Mouse (Mus musculus) spleen, adult 2 months (tissue): ENCODE measurements at regions not wholly inside any gene's neighbourhood (a gene's known extent, or its start where the extent isn't known, plus 50 kb on each side); places are given as distances from the start of the nearest gene placed in this dataset.

Experiments used
- DNase-seq, 2 experiments: peaks; one replicate each; pipeline versions ENCODE4 v3.0.0 to v3.0.0-alpha.2; 2012 to 2021; ENCODE audit warnings: low spot score in 2 of 2, low read depth in 1 of 2
- H3K27ac ChIP-seq: fragments of 200-500 bp; 2 replicates; pipeline ENCODE4 v1.5.1; 2012; ENCODE audit warnings: low read length, inconsistent platforms; ENCODE audit not compliant: insufficient read depth
- H3K27me3 ChIP-seq: fragments of 200-500 bp; 2 replicates; pipeline ENCODE4 v1.6.1; 2012; ENCODE audit warnings: mild to moderate bottlenecking, moderate library complexity, low read length, inconsistent platforms; ENCODE audit not compliant: control insufficient read depth, insufficient read depth
- H3K36me3 ChIP-seq: fragments of 200-500 bp; 2 replicates; pipeline ENCODE4 v1.6.1; 2012; ENCODE audit warnings: mild to moderate bottlenecking, low read length, inconsistent platforms; ENCODE audit not compliant: control insufficient read depth, insufficient read depth
- H3K4me1 ChIP-seq: fragments of 200-500 bp; 2 replicates; pipeline ENCODE4 v1.6.1; 2011; ENCODE audit warnings: inconsistent platforms; ENCODE audit not compliant: control insufficient read depth, insufficient read depth, insufficient read length
- H3K4me3 ChIP-seq: fragments of 200-500 bp; 2 replicates; pipeline ENCODE4 v1.5.1; 2011; ENCODE audit warnings: mild to moderate bottlenecking, inconsistent platforms; ENCODE audit not compliant: insufficient read depth, insufficient read length; ENCODE audit errors: extremely low read depth
- CTCF ChIP-seq: fragments of 200-500 bp; IDR thresholded peaks from 2 replicates; pipeline ENCODE4 v1.5.1; 2011; ENCODE audit warnings: mild to moderate bottlenecking, inconsistent platforms; ENCODE audit not compliant: insufficient read depth, insufficient read length, insufficient replicate concordance; ENCODE audit errors: extremely low read depth
- POLR2A ChIP-seq: fragments of 200-500 bp; IDR thresholded peaks from 2 replicates; pipeline ENCODE4 v1.6.1; 2011; ENCODE audit warnings: low read depth, low read length, inconsistent platforms
- WGBS: fragments of 180-500 bp; shearing (Covaris S2); methylation state at CpG from one replicate; pipeline ENCODE4 v1.1.7; 2018; 5-methylcytosine and 5-hydroxymethylcytosine counted together

DNA sequence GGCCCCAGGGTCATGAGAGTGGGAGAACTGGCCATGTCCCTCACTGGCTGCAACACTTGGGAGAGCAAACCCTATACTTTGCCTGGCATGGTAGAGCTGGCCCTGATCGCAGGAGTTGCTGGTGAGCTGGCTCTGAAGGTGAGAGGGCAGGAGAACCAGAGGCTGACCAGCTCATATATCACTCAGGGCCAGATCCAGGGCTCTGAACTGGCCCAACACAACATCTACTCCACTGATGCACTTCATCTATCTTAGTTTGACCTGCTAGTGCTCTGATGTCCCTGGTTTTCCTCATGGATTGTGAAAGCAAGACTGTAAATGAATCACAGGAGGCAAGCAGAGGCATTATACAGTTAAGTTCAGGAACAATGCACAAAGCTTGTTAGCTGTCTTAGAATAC lies 137.6 kb upstream of the Mctp2 start:
- no peaks in the 10 kb centered on the region for H3K4me1 ChIP-seq
- WGBS: 85% methylated on average over 1 of the region's 1 CpGs
- H3K4me3 ChIP-seq: no peak overlapping the region
- H3K27ac ChIP-seq: no peak overlapping the region
- no peaks in the 10 kb centered on the region for H3K36me3 ChIP-seq
- no peak for DNase-seq
- H3K27me3 ChIP-seq: no peaks in the 10 kb centered on the region
- TF ChIP-seq CTCF (no peak), POLR2A (no peak)

- TF ChIP-seq POLR2A (no peak), CTCF (no peak)
- Histone ChIP-seq H3K4me3 (no peak overlapping the region), H3K27me3 (no peaks in the 10 kb centered on the region), H3K4me1 (no peaks in the 10 kb centered on the region), H3K27ac (no peak overlapping the region), H3K36me3 (no peaks in the 10 kb centered on the region)
- 37% methylated on average over 1 of the region's 1 CpGs for WGBS
- no peak for DNase-seq
Observed at GRCm38 (mm10) chr7:72444792-72445191, 138.4 kb upstream of the Mctp2 start.

DNA sequence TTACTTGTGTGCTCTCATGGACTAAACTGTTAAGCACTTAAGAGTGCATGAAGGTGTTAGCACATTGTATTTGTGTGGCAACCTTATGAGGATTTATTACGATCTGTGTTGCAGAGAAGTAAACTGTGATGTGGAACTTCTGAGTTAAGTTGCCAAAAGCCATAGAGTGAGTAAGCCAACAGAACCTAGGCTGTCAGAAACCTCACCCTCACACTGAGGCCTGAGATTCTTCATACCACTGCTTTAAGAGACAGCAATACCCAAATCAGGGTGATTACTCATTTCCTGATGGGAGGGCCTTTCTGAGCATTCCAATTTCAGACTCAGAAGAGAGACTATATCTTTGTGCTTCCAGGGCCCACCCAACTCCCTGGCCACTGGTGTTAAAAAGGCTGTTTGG lies 140.5 kb upstream of the Mctp2 start:
- Histone ChIP-seq H3K27ac (no peak overlapping the region), H3K36me3 (no peaks in the 10 kb centered on the region), H3K27me3 (no peaks in the 10 kb centered on the region), H3K4me1 (no peaks in the 10 kb centered on the region), H3K4me3 (no peak overlapping the region)
- DNase-seq: no peak
- 86% methylated on average over 1 of the region's 1 CpGs for WGBS
- no peak for TF ChIP-seq CTCF
- TF ChIP-seq POLR2A: no peak

DNA sequence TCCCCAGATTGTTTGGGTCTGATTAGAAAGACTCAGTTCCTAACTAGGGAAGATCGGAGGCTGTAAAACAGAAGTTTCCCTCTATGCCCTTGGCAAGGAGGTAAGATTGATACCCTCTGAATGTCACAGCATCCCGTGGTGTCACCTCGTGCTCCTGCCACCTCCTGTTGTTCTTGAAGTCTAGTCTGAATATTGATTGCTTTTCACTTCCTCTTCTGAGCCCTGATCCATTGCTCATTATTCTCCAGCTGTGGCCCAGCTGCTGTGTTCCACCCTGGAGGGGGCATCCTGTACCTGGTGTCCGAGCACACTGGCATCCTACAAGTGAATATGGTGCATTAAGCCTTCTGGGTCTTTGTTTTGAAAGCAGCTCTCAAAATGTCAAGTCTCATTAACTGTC lies 156.6 kb upstream of the Mctp2 start:
- H3K36me3 ChIP-seq: no peaks in the 10 kb centered on the region
- TF ChIP-seq POLR2A: no peak
- TF ChIP-seq CTCF: no peak
- 54% methylated on average over 4 of the region's 4 CpGs for WGBS
- H3K27me3 ChIP-seq: no peaks in the 10 kb centered on the region
- H3K27ac ChIP-seq: no peak overlapping the region
- DNase-seq: no peak
- H3K4me3 ChIP-seq: no peak overlapping the region
- no peaks in the 10 kb centered on the region for H3K4me1 ChIP-seq

GRCm38 (mm10) chr7:72464658-72465057 lies 158.2 kb upstream of the Mctp2 start:
- WGBS: 85% methylated on average over 1 of the region's 1 CpGs

DNA sequence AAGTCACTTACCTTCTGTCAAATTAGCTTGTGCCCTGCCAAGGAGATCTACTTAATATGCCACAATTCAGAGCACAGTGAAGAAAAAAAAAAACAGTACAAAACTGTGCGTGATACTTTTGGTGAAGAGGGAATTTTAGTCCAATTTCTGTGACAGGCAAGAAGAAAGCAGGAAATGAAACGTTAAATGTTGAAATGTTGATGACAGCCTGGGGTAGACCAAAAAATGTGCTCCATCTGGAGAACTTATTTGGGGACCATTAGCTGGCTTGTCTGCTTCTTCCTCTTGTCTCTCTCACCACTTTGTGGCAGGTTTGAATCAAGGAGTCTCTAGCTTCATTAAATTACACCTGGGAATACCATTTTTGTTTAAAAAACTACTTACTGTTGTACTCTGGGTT lies 163.3 kb upstream of the Mctp2 start:
- WGBS: 19% methylated on average over 2 of the region's 2 CpGs
- Histone ChIP-seq H3K36me3 (no peaks in the 10 kb centered on the region), H3K27me3 (no peaks in the 10 kb centered on the region), H3K4me3 (no peak overlapping the region), H3K4me1 (no peaks in the 10 kb centered on the region), H3K27ac (no peak overlapping the region)
- TF ChIP-seq CTCF: no peak
- no peak for TF ChIP-seq POLR2A
- no peak for DNase-seq

More at GRCm38 (mm10) chr7:72464658-72465057, 158.2 kb upstream of the Mctp2 start:
- no peak for TF ChIP-seq CTCF
- no peak for TF ChIP-seq POLR2A
- Histone ChIP-seq H3K27ac (no peak overlapping the region), H3K4me3 (no peak overlapping the region), H3K36me3 (no peaks in the 10 kb centered on the region), H3K27me3 (no peaks in the 10 kb centered on the region), H3K4me1 (no peaks in the 10 kb centered on the region)
- no peak for DNase-seq

DNA sequence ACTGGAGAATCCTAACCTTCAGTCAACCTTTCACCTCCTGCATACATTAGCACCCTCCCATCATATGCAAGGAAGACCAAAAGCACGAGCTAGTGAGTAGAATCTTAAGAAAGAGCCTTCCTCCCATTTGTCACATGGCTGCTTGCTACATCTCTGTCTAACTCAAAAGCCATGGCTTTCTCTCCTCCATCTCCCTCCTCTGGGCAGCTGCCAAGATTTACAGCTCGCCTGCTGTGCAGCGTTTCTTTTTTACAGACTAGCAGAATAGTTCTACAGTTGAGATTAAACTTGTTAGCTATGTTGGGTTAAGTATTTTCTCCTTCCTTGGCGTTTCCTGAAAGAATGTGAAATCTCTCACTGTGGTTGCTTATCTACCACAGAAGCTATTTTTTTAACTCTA lies 168.3 kb upstream of the Mctp2 start:
- Histone ChIP-seq H3K27ac (no peak overlapping the region), H3K36me3 (no peaks in the 10 kb centered on the region), H3K4me1 (no peaks in the 10 kb centered on the region), H3K4me3 (no peak overlapping the region), H3K27me3 (no peaks in the 10 kb centered on the region)
- TF ChIP-seq CTCF (no peak), POLR2A (no peak)
- no peak for DNase-seq
- 38% methylated on average over 4 of the region's 4 CpGs for WGBS

GRCm38 (mm10) chr7:72478936-72479335 lies 172.5 kb upstream of the Mctp2 start:
- WGBS: 76% methylated on average over 1 of the region's 1 CpGs

More at GRCm38 (mm10) chr7:72478936-72479335, 172.5 kb upstream of the Mctp2 start:
- Histone ChIP-seq H3K4me1 (no peaks in the 10 kb centered on the region), H3K4me3 (no peak overlapping the region), H3K27me3 (no peaks in the 10 kb centered on the region), H3K27ac (no peak overlapping the region), H3K36me3 (no peaks in the 10 kb centered on the region)
- TF ChIP-seq CTCF: no peak
- no peak for TF ChIP-seq POLR2A
- no peak for DNase-seq
